Mouse (Mus musculus) embryonic facial prominence, embryonic 12.5 days (tissue): ENCODE measurements around the gene Sorbs1. TPM values are rescaled to one million over a fixed set of nuclear protein-coding genes. Genes with fewer than 3 reads are reported as not detected.

Source experiments
- ATAC-seq: fragments of 200-750 bp; cut with Nextera tagmentation; 2 replicates; pipeline ENCODE4 v1.8.0; 2017; ENCODE audit not compliant: insufficient number of reproducible peaks, insufficient read depth, low FRiP score, low TSS enrichment
- H3K27ac ChIP-seq: fragments of 300-500 bp; sonication (generic); 2 replicates; pipeline ENCODE4 v1.5.1; 2016; ENCODE audit warnings: mild to moderate bottlenecking
- H3K27me3 ChIP-seq: fragments of 300-500 bp; sonication (generic); 2 replicates; pipeline ENCODE4 v1.6.1; 2016; ENCODE audit warnings: mild to moderate bottlenecking, moderate library complexity
- H3K36me3 ChIP-seq: fragments of 300-500 bp; sonication (generic); 2 replicates; pipeline ENCODE4 v1.6.1; 2016; ENCODE audit warnings: mild to moderate bottlenecking
- H3K4me1 ChIP-seq: fragments of 300-500 bp; sonication (generic); 2 replicates; pipeline ENCODE4 v1.6.1; 2016
- H3K4me2 ChIP-seq: fragments of 300-500 bp; sonication (generic); replicated peaks from 2 replicates; pipeline ENCODE4 v1.6.1; 2016; ENCODE audit warnings: mild to moderate bottlenecking, moderate library complexity
- H3K4me3 ChIP-seq: fragments of 300-500 bp; sonication (generic); 2 replicates; pipeline ENCODE4 v1.5.1; 2016; ENCODE audit warnings: mild to moderate bottlenecking
- H3K9ac ChIP-seq: fragments of 300-500 bp; sonication (generic); 2 replicates; pipeline ENCODE4 v1.6.1; 2016; ENCODE audit warnings: mild to moderate bottlenecking, moderate library complexity
- H3K9me3 ChIP-seq: fragments of 300-500 bp; sonication (generic); 2 replicates; pipeline ENCODE4 v1.6.1; 2016; ENCODE audit warnings: mild to moderate bottlenecking, moderate library complexity
- WGBS: fragments of 180-500 bp; shearing (Covaris S2); methylation state at CpG from one replicate; pipeline ENCODE4 v1.1.7; 2016; 5-methylcytosine and 5-hydroxymethylcytosine counted together
- polyA plus RNA-seq: library from polyadenylated mRNA; unstranded; fragments of >200 nt; fragmentation: Nextera tagmentation; extraction: Ambion mirVana; gene quantifications from 2 replicates; pipeline ENCODE4 v1.2.1, GENCODE M21; 2016

Gene Sorbs1
- polyA plus RNA-seq, 1 experiment from 2014 or later, result 42.2 TPM

DNA sequence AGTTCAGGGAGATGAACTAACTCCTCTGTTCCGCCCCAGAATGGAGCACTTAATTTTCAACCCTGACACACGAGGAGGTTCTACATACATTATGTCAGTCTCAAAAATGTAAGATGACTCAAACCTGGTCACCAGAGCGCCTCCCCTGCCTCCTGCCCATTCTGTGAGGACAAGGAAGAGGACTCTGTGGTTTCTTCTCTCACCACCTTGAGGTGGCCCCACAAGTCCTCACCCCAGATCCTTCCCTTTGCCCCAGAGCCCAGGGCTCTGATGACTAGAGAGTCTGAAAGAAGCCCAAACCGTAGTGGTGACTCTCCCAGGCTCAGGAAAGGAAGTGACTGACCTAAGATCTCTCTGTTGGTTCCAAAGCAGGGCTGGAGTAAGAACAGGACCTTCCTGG, 17.5 kb downstream of the Sorbs1 start:
- Histone ChIP-seq H3K36me3 (no peaks in the 10 kb centered on the region), H3K9me3 (no peaks in the 10 kb centered on the region), H3K4me3 (no peak overlapping the region), H3K27me3 (no peaks in the 10 kb centered on the region), H3K4me2 (no peak overlapping the region), H3K4me1 (no peaks in the 10 kb centered on the region; the same call in 1 of the 2 replicates), H3K27ac (no peak overlapping the region), H3K9ac (no peak overlapping the region)
- ATAC-seq, result no peak
- WGBS, result 79% methylated on average over 4 of the region's 4 CpGs

GRCm38 (mm10) chr19:40492902-40493301, 20.7 kb downstream of the Sorbs1 start:
- no peaks in the 10 kb centered on the region for H3K9me3 ChIP-seq
- H3K4me1 ChIP-seq, result peaks cover 8% of the 10 kb centered on the region; the same call in 1 of the 2 replicates
- H3K36me3 ChIP-seq, result no peaks in the 10 kb centered on the region
- H3K27ac ChIP-seq, result no peak overlapping the region
- no peak overlapping the region for H3K9ac ChIP-seq
- no peak for ATAC-seq
- WGBS, result 73% methylated on average over 9 of the region's 9 CpGs
- H3K27me3 ChIP-seq, result no peaks in the 10 kb centered on the region
- no peak overlapping the region for H3K4me3 ChIP-seq
- no peak overlapping the region for H3K4me2 ChIP-seq

DNA sequence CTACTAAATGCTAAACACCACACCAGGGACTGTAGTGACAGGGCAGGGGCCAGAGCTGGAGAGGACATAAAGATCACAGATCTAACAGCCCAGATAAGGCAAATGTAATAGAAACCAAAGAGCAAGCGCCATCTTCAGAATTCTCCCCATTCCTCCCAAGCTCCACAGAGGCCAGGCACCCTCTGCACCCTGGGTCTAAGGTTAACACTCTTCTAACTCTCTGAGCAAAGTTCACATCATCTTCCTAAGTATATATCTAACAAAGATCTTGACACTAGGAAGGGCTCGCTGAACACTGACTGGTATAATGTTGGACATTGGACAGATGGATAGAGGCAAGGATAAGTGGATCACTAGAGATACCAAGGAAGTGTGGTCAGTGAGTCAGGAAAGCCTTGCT, 22.1 kb downstream of the Sorbs1 start:
- ATAC-seq, result no peak

GRCm38 (mm10) chr19:40490765-40491164, 22.8 kb downstream of the Sorbs1 start:
- Histone ChIP-seq H3K9ac (no peak overlapping the region), H3K4me2 (no peak overlapping the region), H3K27me3 (no peaks in the 10 kb centered on the region), H3K27ac (no peak overlapping the region), H3K4me3 (no peak overlapping the region), H3K4me1 (peaks cover 8% of the 10 kb centered on the region; the same call in 1 of the 2 replicates), H3K36me3 (no peaks in the 10 kb centered on the region), H3K9me3 (no peaks in the 10 kb centered on the region)
- ATAC-seq, result no peak
- 57% methylated on average over 8 of the region's 8 CpGs for WGBS

More for the DNA sequence above, 22.1 kb downstream of the Sorbs1 start:
- H3K9me3 ChIP-seq, result no peaks in the 10 kb centered on the region
- H3K4me2 ChIP-seq, result no peak overlapping the region
- no peaks in the 10 kb centered on the region for H3K36me3 ChIP-seq
- no peak overlapping the region for H3K4me3 ChIP-seq
- H3K27me3 ChIP-seq, result no peaks in the 10 kb centered on the region
- peaks cover 8% of the 10 kb centered on the region; the same call in 1 of the 2 replicates for H3K4me1 ChIP-seq
- 88% methylated on average over 2 of the region's 2 CpGs for WGBS
- H3K27ac ChIP-seq, result no peak overlapping the region
- H3K9ac ChIP-seq, result no peak overlapping the region

DNA sequence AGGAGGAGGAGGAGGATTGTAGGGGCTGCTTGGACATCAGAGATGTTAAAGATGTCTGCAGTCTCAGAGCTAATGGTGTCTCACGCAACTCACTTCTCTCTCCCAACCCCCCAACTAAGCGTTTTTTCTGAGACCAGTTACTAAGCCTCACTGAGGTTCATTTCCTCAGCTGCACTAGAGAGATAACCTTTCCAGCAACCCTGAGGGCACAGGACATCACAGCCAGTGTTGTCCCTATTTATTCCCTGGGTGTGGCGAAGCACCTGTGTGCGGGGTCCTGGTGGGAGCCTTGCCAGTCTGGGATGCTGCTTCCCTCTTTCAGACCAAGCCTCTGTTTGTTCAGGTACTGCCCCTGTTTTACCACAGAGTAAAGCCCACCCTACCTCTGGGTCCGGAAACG, 23.9 kb downstream of the Sorbs1 start:
- Histone ChIP-seq H3K4me3 (no peak overlapping the region), H3K36me3 (no peaks in the 10 kb centered on the region), H3K9me3 (no peaks in the 10 kb centered on the region), H3K4me2 (no peak overlapping the region), H3K9ac (no peak overlapping the region), H3K27me3 (no peaks in the 10 kb centered on the region), H3K27ac (no peak overlapping the region), H3K4me1 (peaks cover 8% of the 10 kb centered on the region; the same call in 1 of the 2 replicates)
- WGBS, result 74% methylated on average over 6 of the region's 6 CpGs
- no peak for ATAC-seq

- no peak for ATAC-seq
These were observed 24.6 kb downstream of the Sorbs1 start for GRCm38 (mm10) chr19:40488853-40489454.

GRCm38 (mm10) chr19:40487561-40487960, 26.0 kb downstream of the Sorbs1 start:
- Histone ChIP-seq H3K9ac (no peak overlapping the region), H3K9me3 (0 out of 2 replicates have a peak, but pooled peaks cover 6% of the 10 kb centered on the region), H3K36me3 (0 out of 2 replicates have a peak, but pooled peaks cover 4% of the 10 kb centered on the region), H3K27ac (no peak overlapping the region), H3K4me3 (no peak overlapping the region), H3K4me1 (peaks cover 8% of the 10 kb centered on the region; the same call in 1 of the 2 replicates), H3K27me3 (no peaks in the 10 kb centered on the region), H3K4me2 (no peak overlapping the region)
- WGBS, result 73% methylated on average over 11 of the region's 11 CpGs
- no peak for ATAC-seq

More at GRCm38 (mm10) chr19:40488853-40489454, 24.6 kb downstream of the Sorbs1 start:
- WGBS, result 73% methylated on average over 8 of the region's 8 CpGs
- Histone ChIP-seq H3K27ac (no peak overlapping the region), H3K4me3 (no peak overlapping the region), H3K27me3 (no peaks in the 10 kb centered on the region), H3K36me3 (0 out of 2 replicates have a peak, but pooled peaks cover 4% of the 10 kb centered on the region), H3K4me2 (no peak overlapping the region), H3K9me3 (0 out of 2 replicates have a peak, but pooled peaks cover 5% of the 10 kb centered on the region), H3K4me1 (peaks cover 8% of the 10 kb centered on the region; the same call in 1 of the 2 replicates), H3K9ac (no peak overlapping the region)

GRCm38 (mm10) chr19:40481115-40481514, 32.5 kb downstream of the Sorbs1 start:
- Histone ChIP-seq H3K4me1 (0 out of 2 replicates have a peak, but pooled peaks cover 3% of the 10 kb centered on the region), H3K9me3 (0 out of 2 replicates have a peak, but pooled peaks cover 6% of the 10 kb centered on the region), H3K27me3 (no peaks in the 10 kb centered on the region), H3K36me3 (0 out of 2 replicates have a peak, but pooled peaks cover 4% of the 10 kb centered on the region), H3K4me3 (no peak overlapping the region), H3K9ac (no peak overlapping the region), H3K27ac (no peak overlapping the region), H3K4me2 (no peak overlapping the region)
- 80% methylated on average over 6 of the region's 6 CpGs for WGBS
- ATAC-seq, result no peak

GRCm38 (mm10) chr19:40478161-40478575, 35.4 kb downstream of the Sorbs1 start:
- 77% methylated on average over 10 of the region's 10 CpGs for WGBS
- Histone ChIP-seq H3K4me2 (no peak overlapping the region), H3K4me3 (no peak overlapping the region), H3K27me3 (no peaks in the 10 kb centered on the region), H3K4me1 (0 out of 2 replicates have a peak, but pooled peaks cover 3% of the 10 kb centered on the region), H3K9me3 (no peaks in the 10 kb centered on the region), H3K9ac (no peak overlapping the region), H3K27ac (no peak overlapping the region), H3K36me3 (no peaks in the 10 kb centered on the region)
- no peak for ATAC-seq

GRCm38 (mm10) chr19:40477445-40477941, 36.1 kb downstream of the Sorbs1 start:
- no peak overlapping the region for H3K4me2 ChIP-seq
- H3K27ac ChIP-seq, result no peak overlapping the region
- H3K9me3 ChIP-seq, result no peaks in the 10 kb centered on the region
- 0 out of 2 replicates have a peak, but pooled peaks cover 3% of the 10 kb centered on the region for H3K4me1 ChIP-seq
- H3K36me3 ChIP-seq, result no peaks in the 10 kb centered on the region
- no peak overlapping the region for H3K4me3 ChIP-seq
- H3K9ac ChIP-seq, result no peak overlapping the region
- no peaks in the 10 kb centered on the region for H3K27me3 ChIP-seq
- 59% methylated on average over 5 of the region's 5 CpGs for WGBS
- ATAC-seq, result no peak

DNA sequence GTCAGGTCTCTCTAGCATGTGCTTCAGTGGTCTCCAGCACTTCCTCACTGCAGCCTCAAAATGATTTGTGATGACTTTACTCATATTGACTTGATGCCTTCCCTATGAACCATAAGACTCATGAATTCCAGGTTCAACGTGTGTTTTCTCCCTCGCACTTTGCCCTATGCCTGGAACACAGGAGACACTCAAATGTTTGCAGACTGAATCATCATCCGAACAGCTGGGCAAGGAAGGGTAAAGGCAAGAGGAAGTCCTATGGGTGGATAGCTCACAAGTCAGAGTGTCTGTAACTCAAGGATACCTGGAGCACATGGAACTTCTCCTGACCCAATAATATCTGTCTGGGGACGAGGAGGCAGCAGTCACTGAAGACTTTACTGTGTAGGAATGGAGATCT, 37.1 kb downstream of the Sorbs1 start:
- no peak overlapping the region for H3K27ac ChIP-seq
- no peaks in the 10 kb centered on the region for H3K27me3 ChIP-seq
- no peaks in the 10 kb centered on the region for H3K9me3 ChIP-seq
- H3K9ac ChIP-seq, result no peak overlapping the region
- H3K36me3 ChIP-seq, result no peaks in the 10 kb centered on the region
- ATAC-seq, result no peak
- H3K4me3 ChIP-seq, result no peak overlapping the region
- 0 out of 2 replicates have a peak, but pooled peaks cover 3% of the 10 kb centered on the region for H3K4me1 ChIP-seq
- WGBS, result 84% methylated on average over 4 of the region's 4 CpGs
- H3K4me2 ChIP-seq, result no peak overlapping the region
